Mouse (Mus musculus) spleen, adult 2 months (tissue): Measurements from ENCODE around the gene Kif13a.

ENCODE experiments used
- CTCF ChIP-seq: fragments of 200-500 bp; IDR thresholded peaks from 2 replicates; pipeline ENCODE4 v1.5.1; 2011; ENCODE audit warnings: mild to moderate bottlenecking, inconsistent platforms; ENCODE audit not compliant: insufficient read depth, insufficient read length, insufficient replicate concordance; ENCODE audit errors: extremely low read depth
- POLR2A ChIP-seq: fragments of 200-500 bp; IDR thresholded peaks from 2 replicates; pipeline ENCODE4 v1.6.1; 2011; ENCODE audit warnings: low read depth, low read length, inconsistent platforms

DNA sequence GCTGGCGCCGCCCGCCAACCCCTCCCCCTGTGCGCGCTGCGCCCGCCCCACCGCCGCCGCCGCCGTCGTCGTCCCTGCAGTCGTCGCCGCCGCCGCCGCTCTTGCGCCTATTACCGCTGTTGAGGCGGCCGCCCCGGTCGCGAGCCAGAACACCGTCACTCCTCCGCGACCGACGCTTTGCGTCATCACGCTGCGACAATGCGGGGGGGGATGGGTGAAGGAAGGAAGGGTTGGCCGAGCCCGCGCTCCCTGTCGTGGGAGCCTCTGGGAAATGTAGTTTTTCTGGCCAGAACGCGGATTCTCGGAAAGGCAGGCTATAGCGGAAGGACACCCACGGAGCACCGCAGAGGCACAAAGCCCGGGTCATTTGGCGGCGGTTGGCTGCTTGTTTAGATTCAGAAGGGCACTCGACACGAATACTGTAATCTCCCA is 201.8 kb downstream of the Kif13a start, which contains the start of gene Nup153:
- TF ChIP-seq CTCF: no peak
- TF ChIP-seq POLR2A: peak; percentile 30
